Mouse (Mus musculus): Measurements from ENCODE around the gene Acap2.

- TF ChIP-seq CTCF (IDR thresholded peaks at IDR 0.05; ENCODE audit: insufficient read depth, low read depth, low read length): no peak
- TF ChIP-seq POLR2A (IDR thresholded peaks at IDR 0.05; ENCODE audit: insufficient read depth, low read depth, low read length): no peak
These were observed 126.6 kb downstream of the Acap2 start for GRCm38 (mm10) chr16:31074324-31074908.
